Mouse (Mus musculus) bone marrow macrophage, adult 2 months (primary cell): ENCODE results near the gene Pdzd2. TPM values are rescaled to one million over a fixed set of nuclear protein-coding genes. Genes with fewer than 3 reads are reported as not detected.

Experiments
- H3K27ac ChIP-seq: 2 replicates; pipeline ENCODE4 v1.5.1; 2012; ENCODE audit warnings: low read depth, low read length; ENCODE audit not compliant: insufficient read depth
- H3K4me1 ChIP-seq: 2 replicates; pipeline ENCODE4 v1.6.1; 2012; ENCODE audit warnings: low read length; ENCODE audit not compliant: control insufficient read depth, insufficient read depth
- H3K4me3 ChIP-seq: 2 replicates; pipeline ENCODE4 v1.5.1; 2012; ENCODE audit warnings: mild to moderate bottlenecking, low read length, moderate library complexity; ENCODE audit not compliant: insufficient read depth
- CTCF ChIP-seq: IDR thresholded peaks from 2 replicates; pipeline ENCODE4 v1.5.1; 2012; ENCODE audit warnings: low read depth, mild to moderate bottlenecking, low read length, moderate library complexity
- POLR2A ChIP-seq: IDR thresholded peaks from 2 replicates; pipeline ENCODE4 v1.6.1; 2012; ENCODE audit warnings: mild to moderate bottlenecking, low read depth, low read length, borderline replicate concordance
- polyA plus RNA-seq: library from polyadenylated mRNA; stranded (reverse); fragments of >200 nt; gene quantifications from 2 replicates; pipeline ENCODE4 v1.2.4, GENCODE M21; 2012; ENCODE audit not compliant: missing spikeins, insufficient read depth, insufficient read length

Gene Pdzd2
- polyA plus RNA-seq, 1 experiment, result not detected

- no peak for TF ChIP-seq POLR2A
- TF ChIP-seq CTCF, result no peak
- Histone ChIP-seq H3K4me3 (no peak overlapping the region), H3K27ac (no peak overlapping the region), H3K4me1 (peaks cover 2% of the 10 kb centered on the region; the same call in 1 of the 2 replicates)
Measured at GRCm38 (mm10) chr15:12505556-12505955, 234.2 kb downstream of the Pdzd2 start.

GRCm38 (mm10) chr15:12503907-12504306 lies 235.8 kb downstream of the Pdzd2 start:
- Histone ChIP-seq H3K4me1 (peaks cover 2% of the 10 kb centered on the region; the same call in 1 of the 2 replicates), H3K27ac (no peak overlapping the region), H3K4me3 (no peak overlapping the region)
- TF ChIP-seq CTCF, result no peak
- TF ChIP-seq POLR2A, result no peak

- Histone ChIP-seq H3K4me3 (no peak overlapping the region), H3K4me1 (peaks cover 2% of the 10 kb centered on the region; the same call in 1 of the 2 replicates), H3K27ac (no peak overlapping the region)
- TF ChIP-seq POLR2A (no peak), CTCF (no peak)
Measured at GRCm38 (mm10) chr15:12501924-12502548, 237.7 kb downstream of the Pdzd2 start.

- Histone ChIP-seq H3K27ac (no peak overlapping the region), H3K4me1 (peaks cover 2% of the 10 kb centered on the region; the same call in 1 of the 2 replicates), H3K4me3 (no peak overlapping the region)
- no peak for TF ChIP-seq CTCF
- no peak for TF ChIP-seq POLR2A
Measured at GRCm38 (mm10) chr15:12500674-12501073, 239.1 kb downstream of the Pdzd2 start.

- no peak for TF ChIP-seq CTCF
- TF ChIP-seq POLR2A, result no peak
- Histone ChIP-seq H3K4me3 (no peak overlapping the region), H3K4me1 (peaks cover 5% of the 10 kb centered on the region; the same call in 1 of the 2 replicates), H3K27ac (no peak overlapping the region)
Measured at GRCm38 (mm10) chr15:12494084-12494483, 245.6 kb downstream of the Pdzd2 start.

- H3K4me3 ChIP-seq, result no peak overlapping the region
- H3K27ac ChIP-seq, result no peak overlapping the region
- TF ChIP-seq POLR2A, result no peak
- TF ChIP-seq CTCF, result no peak
- H3K4me1 ChIP-seq, result peaks cover 5% of the 10 kb centered on the region; the same call in 1 of the 2 replicates
Measured at GRCm38 (mm10) chr15:12493258-12493657, 246.5 kb downstream of the Pdzd2 start.

GRCm38 (mm10) chr15:12490969-12491368 lies 248.8 kb downstream of the Pdzd2 start:
- Histone ChIP-seq H3K4me1 (peaks cover 5% of the 10 kb centered on the region; the same call in 1 of the 2 replicates), H3K4me3 (no peak overlapping the region), H3K27ac (no peak overlapping the region)
- TF ChIP-seq CTCF (no peak), POLR2A (no peak)

- no peak overlapping the region for H3K4me3 ChIP-seq
- peaks cover 5% of the 10 kb centered on the region; the same call in 1 of the 2 replicates for H3K4me1 ChIP-seq
- H3K27ac ChIP-seq, result no peak overlapping the region
- no peak for TF ChIP-seq CTCF
- TF ChIP-seq POLR2A, result no peak
Measured at GRCm38 (mm10) chr15:12490527-12490926, 249.2 kb downstream of the Pdzd2 start.

GRCm38 (mm10) chr15:12488316-12488715 lies 251.4 kb downstream of the Pdzd2 start:
- H3K4me3 ChIP-seq, result no peak overlapping the region
- H3K4me1 ChIP-seq, result peaks cover 5% of the 10 kb centered on the region; the same call in 1 of the 2 replicates
- TF ChIP-seq POLR2A (no peak), CTCF (no peak)
- no peak overlapping the region for H3K27ac ChIP-seq

- Histone ChIP-seq H3K4me1 (peaks cover 14% of the 10 kb centered on the region), H3K4me3 (no peak overlapping the region)
Measured at GRCm38 (mm10) chr15:12481261-12481660, 258.5 kb downstream of the Pdzd2 start.

GRCm38 (mm10) chr15:12480369-12480768 lies 259.4 kb downstream of the Pdzd2 start:
- TF ChIP-seq CTCF (no peak), POLR2A (no peak)
- no peak overlapping the region for H3K27ac ChIP-seq
- no peak overlapping the region for H3K4me3 ChIP-seq
- peaks cover 14% of the 10 kb centered on the region for H3K4me1 ChIP-seq

More at GRCm38 (mm10) chr15:12481261-12481660, 258.5 kb downstream of the Pdzd2 start:
- no peak overlapping the region for H3K27ac ChIP-seq
- TF ChIP-seq POLR2A, result no peak
- TF ChIP-seq CTCF, result no peak
